Mouse (Mus musculus): ENCODE data around the gene Anapc15.

- TF ChIP-seq GATA2 (IDR thresholded peaks at IDR 0.05; ENCODE audit: borderline replicate concordance, low read depth, low read length) (no peak), CTCF (IDR thresholded peaks at IDR 0.05; ENCODE audit: low read depth, low read length) (no peak), GATA1 (IDR thresholded peaks at IDR 0.05; ENCODE audit: borderline replicate concordance, low read length) (no peak), POLR2AphosphoS5 (IDR thresholded peaks at IDR 0.05; ENCODE audit: insufficient replicate concordance, low read depth, low read length) (no peak), TAL1 (conservative IDR thresholded peaks at IDR 0.05; ENCODE audit: low read depth, low read length) (no peak)
Measured at GRCm38 (mm10) chr7:101834903-101835302, 28.6 kb upstream of the Anapc15 start.

All from G1E (cell line).